Mouse (Mus musculus) CH12.LX (cell line): ENCODE measurements around the gene Capg. TPM values are rescaled to one million over a fixed set of nuclear protein-coding genes. Genes with fewer than 3 reads are reported as not detected.

Experiments
- DNase-seq: peaks from one replicate; pipeline ENCODE4 v3.0.0-alpha.2; 2013; ENCODE audit errors: extremely low read depth
- H3K27ac ChIP-seq: 2 replicates; pipeline ENCODE4 v1.5.1; 2012; ENCODE audit warnings: low read depth, mild to moderate bottlenecking, control low read depth, moderate library complexity; ENCODE audit not compliant: insufficient read depth
- H3K27me3 ChIP-seq: replicated peaks from 2 replicates; pipeline ENCODE3; 2012; ENCODE audit warnings: inconsistent platforms
- H3K36me3 ChIP-seq, 2 experiments: replicated peaks in 1 of 2; 2 replicates each; pipeline versions ENCODE3 to v1.6.1; 2012; ENCODE audit warnings: inconsistent platforms in 1 of 2, low read length in 1 of 2, mild to moderate bottlenecking in 1 of 2, mixed read lengths in 1 of 2, moderate library complexity in 1 of 2; ENCODE audit not compliant: control insufficient read depth in 1 of 2, insufficient read depth in 1 of 2
- H3K4me1 ChIP-seq, 2 experiments: 2 replicates each; pipeline ENCODE4 v1.6.1; 2012; ENCODE audit warnings: inconsistent platforms in 1 of 2, moderate library complexity in 1 of 2; ENCODE audit not compliant: insufficient read depth in 2 of 2, control insufficient read depth in 1 of 2
- H3K4me2 ChIP-seq: 2 replicates; pipeline ENCODE4 v1.6.1; 2012; ENCODE audit warnings: low read depth, mild to moderate bottlenecking, control low read depth; ENCODE audit not compliant: poor library complexity, insufficient read depth, severe bottlenecking
- H3K4me3 ChIP-seq, 3 experiments: fragments of 150-350 bp in 1 of 3; sonication (generic) in 1 of 3; replicated peaks in 1 of 3; 2 replicates each; pipeline versions ENCODE3 to v1.5.1; 2011 to 2012; ENCODE audit warnings: low read depth in 2 of 3, low read length in 2 of 3, mild to moderate bottlenecking in 2 of 3, moderate library complexity in 2 of 3, control low read depth in 1 of 3, improper control_type of control experiment in 1 of 3, inconsistent platforms in 1 of 3, mixed read lengths in 1 of 3; ENCODE audit not compliant: poor library complexity in 1 of 3
- H3K79me2 ChIP-seq: replicated peaks from 2 replicates; pipeline ENCODE4 v1.6.1; 2012; ENCODE audit warnings: mild to moderate bottlenecking, moderate library complexity; ENCODE audit not compliant: control insufficient read depth, poor library complexity, insufficient read depth, severe bottlenecking; ENCODE audit errors: extremely low read depth
- H3K9ac ChIP-seq: 2 replicates; pipeline ENCODE4 v1.6.1; 2012; ENCODE audit warnings: low read depth, mild to moderate bottlenecking, control low read depth, moderate library complexity; ENCODE audit not compliant: insufficient read depth
- H3K9me3 ChIP-seq: replicated peaks from 2 replicates; pipeline ENCODE3; 2012; ENCODE audit warnings: low read length, inconsistent platforms, mixed read lengths
- CHD1 ChIP-seq: IDR thresholded peaks from 2 replicates; pipeline ENCODE4 v1.6.1; 2012; ENCODE audit warnings: low read depth, low read length, improper control_type of control experiment, inconsistent platforms
- CHD2 ChIP-seq: IDR thresholded peaks from 2 replicates; pipeline ENCODE4 v1.6.1; 2011; ENCODE audit warnings: low read length, improper control_type of control experiment
- CTCF ChIP-seq, 2 experiments: IDR thresholded peaks in 1 of 2; conservative IDR thresholded peaks in 1 of 2; 2 replicates each; pipeline ENCODE4 v1.5.1; 2011 to 2012; ENCODE audit warnings: low read depth in 2 of 2, low read length in 2 of 2, improper control_type of control experiment in 1 of 2, inconsistent platforms in 1 of 2, mild to moderate bottlenecking in 1 of 2, moderate library complexity in 1 of 2
- E2F4 ChIP-seq: IDR thresholded peaks from 2 replicates; pipeline ENCODE4 v1.6.1; 2011; ENCODE audit warnings: low read depth, low read length, improper control_type of control experiment; ENCODE audit not compliant: insufficient replicate concordance
- ELF1 ChIP-seq: IDR thresholded peaks from 2 replicates; pipeline ENCODE4 v1.6.1; 2014; ENCODE audit warnings: low read depth, mild to moderate bottlenecking, inconsistent platforms, low read length, improper control_type of control experiment
- EP300 ChIP-seq: IDR thresholded peaks from 2 replicates; pipeline ENCODE4 v1.6.1; 2011; ENCODE audit warnings: low read length, improper control_type of control experiment
- ETS1 ChIP-seq: conservative IDR thresholded peaks from 2 replicates; pipeline ENCODE4 v1.6.1; 2012; ENCODE audit warnings: low read depth, mild to moderate bottlenecking, inconsistent platforms, low read length, improper control_type of control experiment, moderate library complexity
- IRF4 ChIP-seq: IDR thresholded peaks from 2 replicates; pipeline ENCODE4 v1.6.1; 2014; ENCODE audit warnings: low read depth, mild to moderate bottlenecking, inconsistent platforms, low read length, improper control_type of control experiment
- JUN ChIP-seq: IDR thresholded peaks from 2 replicates; pipeline ENCODE4 v1.6.1; 2011; ENCODE audit warnings: low read depth, mild to moderate bottlenecking, low read length, improper control_type of control experiment, moderate library complexity; ENCODE audit not compliant: insufficient read depth
- JUND ChIP-seq: conservative IDR thresholded peaks from 2 replicates; pipeline ENCODE4 v1.6.1; 2011; ENCODE audit warnings: low read depth, low read length, improper control_type of control experiment
- MAFK ChIP-seq: IDR thresholded peaks from 2 replicates; pipeline ENCODE4 v1.6.1; 2011; ENCODE audit warnings: low read length, improper control_type of control experiment; ENCODE audit not compliant: insufficient replicate concordance
- MAX ChIP-seq: IDR thresholded peaks from 2 replicates; pipeline ENCODE4 v1.6.1; 2011; ENCODE audit warnings: low read length, improper control_type of control experiment
- MAZ ChIP-seq: IDR thresholded peaks from 2 replicates; pipeline ENCODE4 v1.6.1; 2012; ENCODE audit warnings: low read depth, mild to moderate bottlenecking, inconsistent platforms, low read length, improper control_type of control experiment, moderate library complexity
- MEF2A ChIP-seq: IDR thresholded peaks from 2 replicates; pipeline ENCODE4 v1.6.1; 2014; ENCODE audit warnings: low read depth, mild to moderate bottlenecking, inconsistent platforms, low read length, improper control_type of control experiment, borderline replicate concordance
- MXI1 ChIP-seq: IDR thresholded peaks from 2 replicates; pipeline ENCODE4 v1.6.1; 2011; ENCODE audit warnings: mild to moderate bottlenecking, low read depth, low read length, improper control_type of control experiment
- MYC ChIP-seq: IDR thresholded peaks from 2 replicates; pipeline ENCODE4 v1.6.1; 2011; ENCODE audit warnings: low read depth, mild to moderate bottlenecking, improper control_type of control experiment, low read length
- NELFE ChIP-seq: IDR thresholded peaks from 2 replicates; pipeline ENCODE4 v1.6.1; 2011; ENCODE audit warnings: low read depth, low read length, improper control_type of control experiment
- NRF1 ChIP-seq: IDR thresholded peaks from 2 replicates; pipeline ENCODE4 v1.6.1; 2014; ENCODE audit warnings: low read depth, mild to moderate bottlenecking, inconsistent platforms, low read length, improper control_type of control experiment, moderate library complexity
- PAX5 ChIP-seq: IDR thresholded peaks from 2 replicates; pipeline ENCODE4 v1.6.1; 2012; ENCODE audit warnings: low read length, inconsistent platforms, mixed read lengths
- POLR2A ChIP-seq: IDR thresholded peaks from 2 replicates; pipeline ENCODE4 v1.6.1; 2011; ENCODE audit warnings: low read depth, mild to moderate bottlenecking, improper control_type of control experiment, low read length
- POLR2AphosphoS2 ChIP-seq: IDR thresholded peaks from 2 replicates; pipeline ENCODE4 v1.6.1; 2011; ENCODE audit warnings: low read depth, low read length, improper control_type of control experiment
- RAD21 ChIP-seq: IDR thresholded peaks from 2 replicates; pipeline ENCODE4 v1.6.1; 2011; ENCODE audit warnings: low read depth, mild to moderate bottlenecking, low read length, improper control_type of control experiment, moderate library complexity
- SIN3A ChIP-seq: IDR thresholded peaks from 2 replicates; pipeline ENCODE4 v1.6.1; 2012; ENCODE audit warnings: low read length, improper control_type of control experiment, inconsistent platforms
- SMC3 ChIP-seq: IDR thresholded peaks from 2 replicates; pipeline ENCODE4 v1.6.1; 2011; ENCODE audit warnings: low read depth, low read length, improper control_type of control experiment
- TBP ChIP-seq: conservative IDR thresholded peaks from 2 replicates; pipeline ENCODE4 v1.6.1; 2011; ENCODE audit warnings: low read depth, low read length, improper control_type of control experiment
- TCF12 ChIP-seq: IDR thresholded peaks from 2 replicates; pipeline ENCODE4 v1.6.1; 2014; ENCODE audit warnings: low read depth, mild to moderate bottlenecking, inconsistent platforms, low read length, improper control_type of control experiment
- UBTF ChIP-seq: IDR thresholded peaks from 2 replicates; pipeline ENCODE4 v1.6.1; 2012; ENCODE audit warnings: low read depth, mild to moderate bottlenecking, inconsistent platforms, low read length, improper control_type of control experiment, moderate library complexity
- USF1 ChIP-seq: IDR thresholded peaks from 2 replicates; pipeline ENCODE4 v1.6.1; 2014; ENCODE audit warnings: low read depth, mild to moderate bottlenecking, inconsistent platforms, low read length, improper control_type of control experiment
- ZC3H11A ChIP-seq: IDR thresholded peaks from 2 replicates; pipeline ENCODE4 v1.6.1; 2012; ENCODE audit warnings: low read depth, mild to moderate bottlenecking, inconsistent platforms, low read length, improper control_type of control experiment
- ZKSCAN1 ChIP-seq: IDR thresholded peaks from 2 replicates; pipeline ENCODE4 v1.6.1; 2012; ENCODE audit warnings: low read depth, inconsistent platforms, low read length, improper control_type of control experiment, borderline replicate concordance
- ZMIZ1 ChIP-seq: IDR thresholded peaks from 2 replicates; pipeline ENCODE4 v1.6.1; 2012; ENCODE audit warnings: low read depth, mild to moderate bottlenecking, inconsistent platforms, low read length, improper control_type of control experiment
- ZNF384 ChIP-seq: IDR thresholded peaks from 2 replicates; pipeline ENCODE4 v1.6.1; 2012; ENCODE audit warnings: low read depth, low read length, improper control_type of control experiment, inconsistent platforms
- dilution Hi-C: fragments of 300-500 bp; cut with MboI; formaldehyde crosslinking; loops from 2 replicates; pipeline ENCODE4 v1.14.3; 2020; ENCODE audit warnings: low sequenced_read_pairs; ENCODE audit not compliant: extremely low pct_unique_long_range_greater_than_20kb, extremely low pct_ligation_motif_present
- in situ Hi-C: fragments of 300-500 bp; cut with MboI; formaldehyde crosslinking; loops from 3 replicates; pipeline ENCODE4 v1.14.3; 2019; ENCODE audit warnings: low sequenced_read_pairs, low pct_ligation_motif_present, low pct_unique_long_range_greater_than_20kb, mixed read lengths
- polyA plus RNA-seq: library from polyadenylated mRNA; unstranded; fragments of >175 nt; gene quantifications from 2 replicates; pipeline ENCODE4 v1.2.1, GENCODE M21; 2012; ENCODE audit warnings: low read depth; ENCODE audit not compliant: insufficient read length
- total RNA-seq, 2 experiments: library from RNA; depleted of rRNA; stranded (reverse); fragments of 300-350 nt in 1 of 2; fragments of >200 nt in 1 of 2; gene quantifications; 2 replicates each; pipeline ENCODE4 v1.2.3; 2012 to 2014

The Capg gene
- total and polyA plus RNA-seq, 3 experiments, result 175 to 264 (median 196) TPM

GRCm38 (mm10) chr6:72523222-72523621 lies 21.0 kb upstream of the Capg start:
- TF ChIP-seq ELF1 (no peak), MXI1 (no peak), MYC (no peak), MAZ (no peak), JUND (no peak), CTCF (conservative IDR thresholded peaks at IDR 0.05 in 1 of 2, IDR thresholded peaks at IDR 0.05 in 1 of 2; ENCODE audit: low read depth in 2 of 2, low read length in 2 of 2) (no peak), EP300 (no peak), ETS1 (no peak), MEF2A (no peak), POLR2AphosphoS2 (no peak), UBTF (no peak), PAX5 (no peak), ZC3H11A (no peak), MAFK (no peak), POLR2A (no peak), CHD1 (no peak), SMC3 (no peak), JUN (no peak), ZKSCAN1 (no peak), USF1 (no peak)
- no peak overlapping the region for H3K9ac ChIP-seq
- no peaks in the 10 kb centered on the region for H3K27me3 ChIP-seq
- H3K9me3 ChIP-seq, result no peaks in the 10 kb centered on the region
- dilution Hi-C loops, result no loop called here
- H3K4me1 ChIP-seq, result peaks cover 38 to 66% of the 10 kb centered on the region in 2 experiments
- no peaks in the 10 kb centered on the region for H3K79me2 ChIP-seq
- no peak overlapping the region for H3K4me3 ChIP-seq
- no peak overlapping the region for H3K27ac ChIP-seq
- in situ Hi-C loops, result no loop called here
- H3K36me3 ChIP-seq, result peaks cover 0 to 7% of the 10 kb centered on the region in 2 experiments
- H3K4me2 ChIP-seq, result no peak overlapping the region
- DNase-seq, result no peak

GRCm38 (mm10) chr6:72524160-72524559 lies 20.0 kb upstream of the Capg start:
- Histone ChIP-seq H3K36me3 (no peaks in the 10 kb centered on the region), H3K27me3 (no peaks in the 10 kb centered on the region), H3K4me3 (no peak overlapping the region), H3K4me1 (peaks cover 41 to 63% of the 10 kb centered on the region in 2 experiments), H3K27ac (no peak overlapping the region), H3K9me3 (no peaks in the 10 kb centered on the region)
- dilution Hi-C loops (no loop called here), in situ Hi-C loops (no loop called here)
- TF ChIP-seq PAX5 (no peak), ZMIZ1 (no peak), E2F4 (no peak), MEF2A (no peak), NELFE (no peak), MAZ (no peak), ELF1 (no peak), IRF4 (no peak), TCF12 (no peak), ZKSCAN1 (no peak), ZNF384 (no peak), SIN3A (no peak), ZC3H11A (no peak), TBP (no peak), NRF1 (no peak), MAX (no peak), RAD21 (no peak), JUND (no peak), JUN (no peak), CHD2 (no peak)
- TF ChIP-seq, all 38 proteins: peak for 0
- no peak for DNase-seq
- H3K79me2 ChIP-seq, result no peaks in the 10 kb centered on the region
- H3K9ac ChIP-seq, result no peak overlapping the region
- no peak overlapping the region for H3K4me2 ChIP-seq
